ENCODE assay signal across 7 mouse cellular contexts in genomic region chr12:81434778-81435177, GRCm38 (mm10). TPM values are rescaled to one million over a fixed set of nuclear protein-coding genes. Genes with fewer than 3 reads are reported as not detected.
DNase-seq lines count a peak whose midpoint lies in the region; ATAC-seq and TF ChIP-seq lines count a peak whose summit lies in the region.
"Not testable (repeated sequence)": the region's sequence is repeated elsewhere in the genome, so short reads cannot be mapped to it uniquely, and the experiment has no call there.

No protein-coding gene starts in this region.

- H3K4me3 ChIP-seq in gastrocnemius, adult 2 months; intestine, embryonic 16.5 days (ENCODE audit: low read length): not testable (repeated sequence)

- H3K4me2 ChIP-seq in intestine, embryonic 16.5 days (ENCODE audit: low read depth, low read length): not testable (repeated sequence)

- H3K4me1 ChIP-seq in intestine, embryonic 16.5 days (ENCODE audit: control insufficient read depth, insufficient read depth, low read length): not testable (repeated sequence)

- H3K36me3 ChIP-seq in intestine, embryonic 16.5 days (ENCODE audit: control insufficient read depth, insufficient read depth, low read length): not testable (repeated sequence)

- not testable (repeated sequence) for H3K9me3 ChIP-seq in intestine, embryonic 16.5 days (ENCODE audit: control insufficient read depth, low read length)

- DNase-seq in adrenal gland, postnatal 10 days: peak; percentile 50
- peak; percentile 26 for DNase-seq in gastrocnemius, adult 2 months
- DNase-seq in kidney, adult 18-20 months: peak; percentile 37
- DNase-seq in kidney, adult 9 months: peak; percentile 77
- DNase-seq in kidney, postnatal 4 days: peak; percentile 30 to 39
- DNase-seq in lung, postnatal 36 days: peak; percentile 3

- H3K27ac ChIP-seq in gastrocnemius, adult 2 months; intestine, embryonic 16.5 days (ENCODE audit: low read length): not testable (repeated sequence)

- not testable (repeated sequence) for H3K9ac ChIP-seq in intestine, embryonic 16.5 days (ENCODE audit: low read depth, low read length)

- not testable (repeated sequence) for TF ChIP-seq CTCF in gastrocnemius, adult 2 months (IDR thresholded peaks at IDR 0.05)

- peak; percentile 95 for ATAC-seq in intestine, embryonic 16.5 days

- H3K27me3 ChIP-seq in intestine, embryonic 16.5 days (replicated peaks; ENCODE audit: control insufficient read depth, insufficient read depth, low read length): not testable (repeated sequence)

- intact Hi-C loops in gastrocnemius, adult 2 months (cut with DNase I): not testable (repeated sequence)

- WGBS in intestine, embryonic 16.5 days: 43% methylated on average over 2 of the region's 2 CpGs

RNA-seq across cellular contexts. Expression of gene Adam4, which starts 13.0 kb away (rescaled TPM):
- 1 to 10 TPM in 1 of 2 experiments, under 1 TPM in 1; 0.96 to 2.5 TPM for total RNA-seq in adrenal gland, postnatal 10 days (2021)
- 1 to 10 TPM; 1.0 to 1.6 TPM for total RNA-seq in gastrocnemius, adult 2 months (2021)
- 0.56 and 0.67 TPM in 2 replicates for polyA plus RNA-seq in intestine, embryonic 16.5 days (2015; fragmentation: Nextera tagmentation; extraction: Ambion mirVana)

RNA-seq across cellular contexts. Expression of gene Cox16, which starts 50.1 kb away (rescaled TPM):
- total RNA-seq in adrenal gland, postnatal 10 days (2021): 100 to 1,000 TPM; 101 to 111 TPM
- 10 to 100 TPM; 78.1 to 89.0 TPM for total RNA-seq in gastrocnemius, adult 2 months (2021)
- 149 and 167 TPM in 2 replicates for polyA plus RNA-seq in intestine, embryonic 16.5 days (2015; fragmentation: Nextera tagmentation; extraction: Ambion mirVana)

RNA-seq across cellular contexts. Expression of gene Gm4787, which starts 55.5 kb away (rescaled TPM):
- total RNA-seq in adrenal gland, postnatal 10 days (2021): 1 to 10 TPM in 1 of 2 experiments, under 1 TPM in 1; 0.66 to 2.6 TPM
- 1 to 10 TPM in 1 of 2 experiments, under 1 TPM in 1; 0.95 to 1.1 TPM for total RNA-seq in gastrocnemius, adult 2 months (2021)
- 0.16 and 0.20 TPM in 2 replicates for polyA plus RNA-seq in intestine, embryonic 16.5 days (2015; fragmentation: Nextera tagmentation; extraction: Ambion mirVana)

Comparison
In these comparisons a context has a peak if more than half of its experiments do, and no peak if none do; other contexts are left out.
1. DNase-seq: peak in every context shown above with its lines; median percentile 77 in kidney, adult 9 months; 50 in adrenal gland, postnatal 10 days; 37 in kidney, adult 18-20 months; 34 in kidney, postnatal 4 days; 26 in gastrocnemius, adult 2 months; 3 in lung, postnatal 36 days.